Mouse (Mus musculus) embryo, embryonic 11.5 days (tissue): ENCODE measurements around the gene Spag7.

Experiments used
- DNase-seq: peaks from one replicate; pipeline ENCODE4 v3.0.0-alpha.2; 2012; ENCODE audit warnings: low read depth, low spot score

The Spag7 gene

DNA sequence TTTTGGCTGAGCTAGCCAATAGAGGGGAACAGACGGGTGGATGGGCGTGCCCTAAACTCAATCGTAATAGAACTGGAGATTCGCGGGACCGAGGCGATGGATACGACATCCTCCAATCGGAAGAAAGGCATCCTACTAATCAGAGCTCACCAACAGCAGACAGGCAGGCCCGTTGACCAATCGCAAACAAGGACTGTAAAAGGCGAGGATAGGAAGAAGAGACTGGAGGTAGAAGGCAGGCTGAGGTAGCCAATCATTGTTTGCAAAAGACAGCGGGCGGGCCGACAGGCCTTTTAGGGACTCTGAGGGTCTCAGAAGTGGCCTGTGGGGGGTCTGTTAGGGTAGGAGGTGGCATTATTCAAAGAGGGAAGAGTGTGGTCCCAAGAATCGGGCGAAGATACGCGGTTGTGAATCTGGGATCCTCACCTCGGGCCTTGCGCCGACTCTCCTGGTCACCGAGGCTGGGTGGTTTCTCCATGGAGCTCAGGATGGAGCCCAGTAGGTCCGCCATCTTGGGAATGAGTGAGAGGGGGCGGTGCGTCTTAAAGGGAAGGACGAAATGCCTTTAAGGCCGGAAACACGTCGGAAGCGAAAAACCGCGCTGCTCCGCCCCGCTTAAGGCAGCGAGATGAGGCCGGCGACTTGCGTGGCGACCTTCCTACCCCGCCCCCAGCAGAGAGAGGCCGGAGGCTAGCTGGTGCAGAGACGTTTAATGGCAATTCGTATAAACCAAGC lies at the start of gene Spag7:
Gene Spag7, minus strand, starts transcription at position 646 of the 735 bp plus-strand sequence.
- peak; percentile 96 for DNase-seq

DNA sequence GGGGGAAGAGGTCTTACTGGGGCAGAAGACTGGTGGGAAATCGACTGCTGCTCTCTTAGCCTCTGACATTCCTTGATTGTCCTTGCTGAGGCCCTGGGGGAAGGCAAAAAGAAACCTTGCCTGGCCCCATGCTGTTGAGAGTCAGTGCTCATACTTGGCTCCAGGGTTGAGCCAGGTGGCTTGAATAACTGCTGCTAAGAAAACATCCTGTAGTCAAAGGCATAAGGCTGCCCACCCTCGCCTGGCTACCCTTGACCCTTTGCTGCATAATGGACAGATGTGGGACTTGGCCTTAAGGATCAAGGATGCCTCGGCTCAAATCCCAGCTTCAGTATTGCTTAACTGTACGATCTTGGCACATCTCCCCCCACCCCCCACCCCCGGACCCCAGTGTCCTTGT lies 49.3 kb upstream of the Spag7 start:
- no peak for DNase-seq

DNA sequence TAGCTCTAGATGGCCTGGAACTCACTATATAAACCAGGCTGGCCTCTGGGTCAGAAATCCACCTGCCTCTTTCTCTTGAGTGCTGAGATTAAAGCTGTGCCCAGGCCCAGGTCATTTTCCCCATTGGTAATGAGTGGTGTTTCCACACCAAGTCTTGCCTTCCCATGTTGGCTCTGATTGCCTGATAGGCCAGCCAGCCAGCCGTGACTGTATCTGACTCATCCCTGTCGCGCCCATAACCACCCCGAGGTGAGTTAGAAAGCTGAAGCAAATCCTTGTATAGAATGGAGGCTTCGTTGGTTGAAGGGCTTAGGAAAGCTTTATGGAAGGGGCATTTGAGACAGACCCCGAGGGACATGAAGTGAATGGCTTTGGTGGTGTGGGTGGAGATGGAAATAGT lies 46.6 kb upstream of the Spag7 start:
- DNase-seq = no peak

DNA sequence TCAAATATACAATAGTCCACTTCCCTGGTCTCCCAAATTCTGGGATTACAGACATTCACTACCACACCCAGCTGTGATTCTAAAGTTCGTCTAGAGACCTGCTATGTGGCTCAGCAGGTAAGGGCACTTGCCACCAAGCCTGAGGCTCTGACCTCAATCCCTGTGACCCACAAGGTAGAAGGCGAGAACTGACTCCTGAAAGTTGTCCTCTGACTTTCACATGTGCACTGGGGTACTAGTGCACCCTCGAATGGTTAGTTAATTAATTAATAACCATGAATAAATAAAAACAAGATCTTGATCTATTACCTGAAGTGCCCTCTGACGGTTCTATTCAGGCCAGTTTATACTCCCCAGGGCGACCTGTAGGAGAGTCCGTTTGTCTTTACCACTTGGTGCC lies 44.0 kb upstream of the Spag7 start:
- no peak for DNase-seq

DNA sequence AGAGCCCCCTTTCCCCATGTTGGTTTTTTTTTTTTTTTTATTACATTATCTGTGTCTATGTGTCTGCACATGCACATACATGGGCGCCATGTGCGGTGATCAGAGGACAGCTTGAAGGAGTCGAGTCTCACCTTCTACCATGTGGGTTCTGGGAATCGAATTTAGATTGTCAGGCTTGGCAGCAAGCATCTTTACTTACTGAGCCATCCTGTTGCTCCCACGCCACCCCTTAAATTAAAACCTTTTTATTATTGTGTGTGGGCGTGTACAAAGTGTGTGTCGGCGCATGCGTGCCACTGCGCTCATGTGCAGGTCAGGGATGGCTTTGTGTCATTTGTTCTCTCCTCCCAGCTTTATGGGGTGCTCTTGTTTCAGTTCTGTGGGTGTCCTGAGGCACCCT lies 41.8 kb upstream of the Spag7 start:
- no peak for DNase-seq

DNA sequence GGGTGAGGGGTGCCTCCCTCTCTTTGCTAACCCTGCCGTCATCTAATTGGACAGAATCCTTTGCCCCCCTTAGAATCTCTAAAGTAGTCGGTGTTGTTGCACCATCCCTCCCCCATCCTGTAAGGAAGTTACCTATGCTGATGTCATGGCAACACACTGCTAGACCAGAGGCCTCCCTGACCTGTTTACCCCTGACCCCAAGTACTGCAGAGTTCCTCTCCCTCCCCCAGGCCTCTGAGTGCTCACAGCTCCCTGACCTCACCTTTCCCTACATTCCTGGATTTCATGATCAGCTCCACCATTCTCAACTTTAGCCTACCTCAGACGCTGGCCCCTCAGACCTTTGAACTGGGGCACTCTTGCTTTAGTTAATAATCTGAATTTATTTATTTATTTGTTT lies 36.9 kb upstream of the Spag7 start:
- no peak for DNase-seq

DNA sequence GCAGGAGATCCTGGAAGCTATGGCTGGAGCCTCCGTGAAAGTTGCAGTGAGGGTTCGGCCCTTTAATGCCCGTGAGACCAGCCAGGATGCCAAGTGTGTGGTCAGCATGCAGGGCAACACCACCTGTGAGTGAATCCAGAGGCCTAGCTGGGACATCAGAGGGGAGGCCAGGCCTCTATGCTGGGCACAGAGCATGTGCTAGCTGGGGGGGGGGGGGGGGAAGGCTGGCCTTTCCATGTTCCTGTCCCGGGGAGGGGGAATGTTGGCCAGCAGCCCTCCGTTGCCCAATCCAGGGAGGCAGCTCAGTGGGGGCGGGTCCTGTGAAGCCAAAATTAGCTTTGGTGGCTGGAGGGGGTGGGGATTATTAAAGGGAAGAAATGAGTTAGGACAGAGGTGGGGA lies 33.6 kb upstream of the Spag7 start:
- DNase-seq = no peak

DNA sequence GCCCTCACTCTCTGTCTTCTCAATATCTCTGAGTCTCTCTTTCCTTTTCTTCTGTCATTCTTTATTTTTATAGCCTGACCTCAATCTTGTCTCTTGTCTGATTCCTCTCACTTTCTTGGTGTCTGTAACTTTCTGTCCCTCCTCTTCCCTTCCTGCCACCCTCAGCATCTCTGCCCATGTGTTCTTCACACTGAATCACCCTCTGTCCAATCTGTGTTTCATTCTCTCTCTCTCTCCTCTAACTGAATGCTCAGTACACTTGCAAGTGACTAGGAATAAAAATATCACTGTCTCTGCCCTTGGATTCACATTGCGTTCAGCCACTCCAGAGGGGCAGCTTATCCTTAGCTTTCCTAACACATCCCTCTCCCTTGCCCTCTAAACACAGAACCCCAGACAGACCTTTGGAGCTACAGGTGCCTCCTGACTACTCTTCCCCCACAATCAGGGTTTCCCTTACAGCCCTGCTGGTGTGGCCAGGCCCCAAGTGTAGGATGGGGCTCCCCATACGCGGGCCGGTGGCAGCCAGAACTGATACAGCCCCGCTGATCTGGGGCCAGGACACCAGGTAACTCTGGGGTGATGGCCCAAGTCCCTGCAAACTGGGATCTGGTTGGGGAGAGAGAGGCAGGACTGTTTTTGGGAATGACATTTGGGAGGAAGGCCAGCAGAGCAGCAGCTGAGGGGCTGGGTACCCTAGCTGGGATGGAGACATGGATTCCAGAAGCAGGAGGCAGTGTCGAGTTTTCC lies 32.9 kb upstream of the Spag7 start:
- no peak for DNase-seq

DNA sequence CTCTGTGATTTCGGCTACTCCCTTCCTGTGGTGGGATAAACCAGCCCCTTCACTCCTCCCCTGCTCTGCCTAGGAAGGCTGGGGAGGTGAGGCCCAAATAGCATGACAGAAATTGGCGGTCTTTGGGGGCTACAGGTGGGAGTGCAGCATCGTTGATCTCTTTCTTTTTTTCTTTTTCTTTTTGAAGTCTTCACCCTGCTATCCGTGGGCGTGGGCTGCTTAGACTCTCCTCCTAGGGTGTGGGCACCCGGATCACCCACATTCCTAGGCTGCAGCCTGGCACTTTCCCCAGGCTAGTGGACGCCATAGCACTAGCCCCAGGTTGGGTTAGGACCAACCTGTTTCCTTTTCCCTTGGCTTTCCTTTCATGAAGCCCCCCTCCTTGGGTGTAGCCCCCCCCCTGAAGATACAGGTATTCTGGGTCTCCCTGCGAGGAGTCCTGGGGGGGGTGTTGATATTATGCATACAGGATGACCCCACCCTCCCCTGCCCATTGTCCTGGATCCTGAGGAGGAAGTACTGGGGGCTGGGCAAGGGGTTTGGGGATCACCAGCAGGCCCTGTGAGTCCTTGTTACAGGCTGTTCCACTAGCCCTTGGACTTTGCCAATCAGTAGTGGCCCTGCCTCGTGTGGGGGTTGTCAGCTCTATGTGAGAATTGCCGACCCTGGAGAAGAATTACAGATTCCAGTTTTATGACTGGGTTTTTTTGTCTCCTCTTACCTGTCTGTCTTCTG lies 32.2 kb upstream of the Spag7 start:
- no peak for DNase-seq

DNA sequence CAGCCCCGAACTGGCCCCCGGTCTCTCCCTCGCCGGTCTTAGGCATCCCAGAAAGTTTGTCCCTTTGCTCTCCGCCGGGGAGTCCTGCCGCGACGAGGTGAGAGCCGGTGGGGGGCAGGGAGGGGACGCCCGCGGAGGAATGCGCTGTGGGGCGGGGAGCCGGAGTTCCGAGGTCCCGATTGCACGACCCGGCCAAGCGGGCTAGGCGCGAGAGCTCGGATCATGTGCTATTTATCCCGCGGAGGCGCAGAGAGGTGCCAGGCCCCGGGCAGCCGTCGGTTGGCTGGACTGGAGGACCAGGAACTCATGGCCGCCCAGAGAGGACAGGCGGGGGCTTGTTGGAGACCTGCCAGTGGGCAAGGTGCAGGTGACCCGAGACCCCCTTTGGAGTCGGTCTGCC lies 31.4 kb upstream of the Spag7 start:
- DNase-seq = no peak

DNA sequence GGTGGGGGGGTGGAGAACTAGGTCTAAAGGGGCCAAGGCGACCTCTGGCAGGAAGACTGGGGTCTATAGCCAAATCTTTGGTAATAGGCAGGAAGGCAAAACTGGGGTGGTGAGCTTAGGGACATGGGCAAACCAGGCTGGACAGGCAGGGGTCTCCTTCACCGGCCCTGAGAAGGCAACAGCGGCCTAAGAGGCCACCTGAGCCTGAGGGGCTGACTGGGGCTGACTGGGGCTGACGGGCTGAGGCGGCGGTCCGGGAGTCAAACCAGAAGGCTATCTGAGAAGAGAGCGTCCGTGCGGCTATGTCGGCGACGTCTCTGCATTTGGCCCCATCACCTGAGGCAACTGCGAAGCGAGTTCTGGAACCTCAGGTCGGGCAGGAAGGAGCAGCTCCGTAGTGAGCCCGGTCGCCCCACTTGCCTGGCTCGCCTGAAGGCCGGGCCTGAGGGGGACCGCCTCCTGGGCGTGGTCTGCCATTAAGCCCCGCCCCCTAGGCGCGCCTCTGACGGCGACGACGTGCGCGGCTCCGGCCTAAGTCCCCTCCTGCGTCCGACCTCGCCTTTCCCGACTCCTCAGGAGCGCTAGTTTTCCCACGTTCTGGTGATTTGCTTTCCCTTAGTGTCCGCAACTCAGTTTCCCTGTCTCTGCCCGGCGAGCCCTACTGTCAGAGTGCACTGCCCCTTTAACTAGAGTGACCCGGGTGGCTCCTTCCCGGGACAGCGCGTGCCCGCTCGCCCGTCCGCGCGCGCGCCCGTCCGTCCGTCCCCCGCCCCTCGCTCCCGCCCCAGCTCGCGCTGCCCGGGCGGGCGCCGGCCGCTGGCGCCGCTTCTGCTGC lies 30.7 kb upstream of the Spag7 start, which contains the start of the genes Inca1 and Kif1c:
Gene Inca1, minus strand, starts transcription at position 434 of the 835 bp plus-strand sequence.
Gene Kif1c, plus strand, starts transcription at position 827 of the 835 bp plus-strand sequence.
- peak; percentile 89 for DNase-seq

DNA sequence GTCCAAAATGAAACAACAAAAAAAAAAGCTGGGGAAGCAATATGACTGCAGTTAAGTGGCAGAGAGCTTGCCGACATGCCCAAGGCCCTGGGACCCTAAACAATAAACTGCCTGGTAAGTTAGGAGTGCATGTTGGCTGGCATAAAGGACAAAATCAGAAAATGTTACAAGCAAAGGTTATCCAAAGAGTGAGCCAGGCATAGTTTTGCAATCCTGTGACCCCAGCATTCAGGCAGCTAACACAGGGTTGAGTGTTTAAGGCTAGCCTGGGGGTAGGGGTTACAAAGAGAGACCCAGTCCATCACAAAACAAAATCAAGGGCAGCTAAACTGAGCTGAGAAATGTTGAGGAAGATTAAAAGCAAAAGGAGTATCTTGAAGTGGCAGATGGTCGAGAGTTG lies 29.8 kb upstream of the Spag7 start:
- DNase-seq = no peak

DNA sequence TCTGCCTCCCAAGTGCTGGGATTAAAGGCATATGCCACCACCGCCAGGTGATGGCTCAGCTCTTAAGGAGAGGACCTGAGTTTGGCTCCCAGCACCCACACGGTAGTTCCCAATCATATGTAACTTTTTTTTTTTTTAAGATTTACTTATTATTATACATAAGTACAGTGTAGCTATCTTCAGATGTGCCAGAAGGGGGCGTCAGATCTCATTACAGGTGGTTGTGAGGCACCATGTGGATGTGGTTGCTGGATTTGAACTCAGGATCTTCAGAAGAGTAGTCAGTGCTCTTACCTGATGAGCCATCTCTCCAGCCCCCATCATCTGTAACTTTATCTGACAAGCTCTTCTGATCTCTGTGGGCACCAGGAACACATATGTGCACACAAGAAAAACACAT lies 28.2 kb upstream of the Spag7 start:
- DNase-seq = no peak

DNA sequence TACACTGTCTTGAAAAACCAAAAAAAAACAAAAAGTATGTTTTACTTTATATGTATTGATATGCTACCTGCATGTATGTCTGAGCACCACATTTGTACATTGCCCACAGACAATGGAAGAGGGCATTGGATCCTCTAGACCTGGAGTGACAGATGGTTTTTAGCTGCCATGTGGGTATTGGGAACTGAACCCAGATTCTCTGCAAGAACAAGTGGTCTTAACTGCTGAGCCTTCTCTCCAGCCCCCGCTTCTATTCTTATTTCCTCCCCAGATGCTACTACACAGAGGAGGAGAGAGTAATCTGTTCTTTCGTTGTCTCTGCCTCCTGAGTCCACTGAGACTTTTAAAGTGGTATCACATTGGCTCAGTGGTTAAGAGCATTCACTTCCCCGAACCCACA lies 24.3 kb upstream of the Spag7 start:
- DNase-seq = no peak

DNA sequence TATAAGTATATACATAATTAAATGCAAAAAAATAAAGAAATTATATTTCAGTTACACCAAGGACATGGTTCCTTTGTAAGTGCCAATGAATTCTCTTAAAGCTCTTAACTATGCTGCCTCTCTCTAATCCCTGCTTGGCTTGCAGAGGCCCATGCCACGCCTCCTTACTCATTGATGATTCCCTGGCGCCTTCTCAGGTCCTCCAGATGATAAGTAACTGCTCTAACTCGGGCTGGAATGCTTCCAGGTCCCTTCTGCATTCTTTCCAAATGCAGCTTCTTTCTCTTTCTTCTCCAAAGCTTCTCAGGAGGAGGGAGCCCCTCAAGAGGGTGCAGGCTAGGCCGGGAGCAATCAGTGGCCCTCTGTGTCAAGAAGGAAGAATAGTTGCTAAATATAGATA lies 20.4 kb upstream of the Spag7 start:
- DNase-seq = no peak

DNA sequence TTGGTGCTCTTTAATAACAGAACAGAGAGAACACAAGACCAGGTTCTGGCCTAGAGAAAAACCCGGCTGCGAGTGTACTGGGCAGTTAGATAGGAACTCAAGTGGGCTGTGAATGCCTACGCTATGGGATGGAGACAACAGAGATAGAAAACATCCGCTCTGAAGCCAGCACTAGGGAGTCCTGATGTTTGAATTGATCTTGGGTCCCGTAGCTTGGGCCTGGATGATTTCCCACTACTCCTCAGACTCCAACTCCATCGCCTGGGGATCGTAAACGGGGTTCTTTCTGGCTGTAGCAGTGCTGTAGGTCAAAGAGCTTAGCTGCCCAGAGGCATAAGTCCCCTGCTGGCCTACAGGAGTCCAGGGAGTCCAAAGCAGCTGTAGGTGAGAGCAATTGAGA lies 19.2 kb upstream of the Spag7 start:
- no peak for DNase-seq

DNA sequence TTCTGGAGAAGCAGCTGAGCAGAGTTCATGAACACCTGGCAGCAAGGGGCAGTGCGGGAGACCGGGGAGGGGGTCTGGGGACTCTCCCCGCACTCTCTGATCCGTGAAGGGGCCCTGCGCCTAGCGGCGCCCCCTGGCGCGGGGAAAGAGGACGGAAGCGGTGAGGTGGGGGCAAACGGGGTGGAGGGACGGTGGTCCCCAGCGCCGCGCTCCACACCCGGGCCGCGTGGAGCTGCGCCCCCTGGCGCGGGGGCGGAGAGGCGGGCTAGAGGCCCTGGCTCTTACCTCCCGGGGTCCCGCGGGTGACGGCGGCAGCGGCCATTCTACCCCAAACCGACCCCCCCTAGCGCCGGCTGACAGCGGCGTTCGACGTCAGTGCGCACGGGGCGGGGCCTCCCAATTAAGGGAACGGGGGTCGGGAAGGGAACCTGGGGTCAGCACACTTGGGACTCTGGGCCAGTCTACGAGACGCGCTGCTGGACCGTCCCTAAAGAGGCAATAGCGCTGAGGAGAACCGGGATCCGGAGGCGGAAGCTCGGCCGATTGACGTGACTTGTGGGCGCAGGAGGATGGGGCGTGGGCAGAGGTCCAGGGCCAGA lies 18.5 kb upstream of the Spag7 start, which contains the start of gene Camta2:
Gene Camta2, minus strand, starts transcription at position 505 of the 599 bp plus-strand sequence.
- peak; percentile 76 for DNase-seq

DNA sequence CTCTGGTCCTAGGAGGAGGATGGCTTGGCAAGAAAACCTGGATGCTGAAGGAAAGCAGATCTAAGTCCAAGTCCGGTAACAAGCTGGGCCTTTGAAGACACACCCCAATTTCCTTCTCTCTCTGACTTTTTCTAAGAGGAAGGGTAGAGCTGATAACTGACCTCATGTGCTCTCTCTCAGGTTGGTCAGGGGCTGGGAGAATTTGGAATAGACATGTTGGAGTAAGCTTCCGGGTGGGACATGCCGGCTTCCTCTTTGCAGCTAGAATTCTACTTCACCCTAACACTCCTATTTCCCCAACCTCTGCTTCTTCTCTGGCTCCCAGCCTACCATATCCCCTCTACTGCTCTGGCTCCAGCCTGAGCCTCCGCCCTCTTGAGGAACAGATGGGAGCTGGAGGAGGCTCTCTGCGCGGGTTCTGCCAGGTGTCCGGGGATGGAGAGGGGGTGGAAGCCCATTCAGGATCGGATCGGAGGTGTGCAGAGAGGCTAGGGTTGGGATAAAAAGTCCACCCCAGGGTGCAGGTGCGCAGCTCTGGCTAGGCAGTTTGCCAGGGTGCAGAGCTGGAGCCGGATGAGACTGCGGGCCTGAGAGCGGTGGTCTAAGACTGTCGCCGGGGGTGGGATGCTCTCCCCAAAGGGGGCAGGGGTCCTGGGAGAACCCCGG lies 17.8 kb upstream of the Spag7 start:
- DNase-seq = no peak

DNA sequence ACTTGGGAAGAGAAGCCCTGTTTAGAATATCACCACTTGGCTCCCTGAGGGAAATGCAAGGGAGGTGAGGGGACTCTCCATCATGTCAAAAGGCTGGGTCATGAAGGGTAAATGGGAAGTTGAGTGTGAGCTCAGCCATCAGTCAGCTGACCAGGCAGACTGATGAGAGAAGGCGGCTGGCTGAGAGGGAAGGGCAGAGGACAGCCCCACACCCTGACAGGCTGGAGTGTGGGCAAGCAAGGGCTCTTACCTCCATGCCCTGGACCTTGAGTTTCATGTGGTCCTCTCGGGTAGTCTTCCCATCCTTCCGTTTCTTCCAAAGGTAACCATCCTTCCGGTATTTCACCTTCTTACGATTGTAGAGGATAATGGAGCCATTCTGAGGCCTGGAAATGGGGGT lies 14.4 kb upstream of the Spag7 start:
- no peak for DNase-seq

DNA sequence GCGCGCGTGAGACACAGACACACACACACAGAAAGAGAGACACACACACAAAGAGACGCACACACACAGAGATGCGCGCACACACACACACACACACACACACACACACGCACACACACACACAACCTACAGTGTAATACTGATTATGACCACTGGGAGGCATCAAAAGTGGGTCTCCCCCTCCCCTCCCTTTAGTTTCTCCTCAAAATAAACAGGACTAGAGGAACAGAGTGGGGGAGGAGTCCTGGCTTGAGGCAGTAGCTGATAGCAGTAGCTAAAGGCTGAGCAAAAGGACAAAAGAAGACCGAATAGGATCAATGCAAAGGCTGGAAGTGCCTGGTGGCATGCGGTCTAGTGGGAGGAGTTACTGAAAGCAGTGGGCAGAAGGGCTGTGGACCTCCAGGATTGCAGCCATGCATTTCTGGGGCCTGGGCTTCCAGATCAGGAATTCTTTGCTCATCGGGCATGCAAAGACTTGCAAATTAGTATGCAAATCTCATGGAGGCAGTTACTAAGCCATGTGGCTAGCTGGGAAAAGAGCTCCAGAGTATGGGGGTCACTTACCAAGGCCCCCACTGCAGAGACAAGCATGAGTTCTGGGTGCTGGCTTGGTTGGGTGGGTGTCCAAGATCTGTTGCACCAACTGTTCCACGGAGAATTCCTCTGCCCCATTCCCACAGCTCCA lies 12.8 kb upstream of the Spag7 start:
- peak; percentile 44 for DNase-seq
